Mouse (Mus musculus) midbrain, embryonic 13.5 days (tissue): ENCODE measurements around the gene Ubc. TPM values are rescaled to one million over a fixed set of nuclear protein-coding genes. Genes with fewer than 3 reads are reported as not detected.
"Not testable (repeated sequence)": the region's sequence is repeated elsewhere in the genome, so short reads cannot be mapped to it uniquely, and the experiment has no call there.

Experiments
- ATAC-seq: fragments of 200-750 bp; cut with Nextera tagmentation; 2 replicates; pipeline ENCODE4 v1.8.0; 2017; ENCODE audit warnings: mild to moderate bottlenecking, moderate TSS enrichment, moderate library complexity
- H3K27ac ChIP-seq: fragments of 300-500 bp; sonication (generic); 2 replicates; pipeline ENCODE4 v1.5.1; 2015; ENCODE audit warnings: inconsistent platforms, mild to moderate bottlenecking, moderate library complexity
- H3K27me3 ChIP-seq: fragments of 300-500 bp; sonication (generic); 2 replicates; pipeline ENCODE4 v1.6.1; 2015; ENCODE audit warnings: mild to moderate bottlenecking, inconsistent platforms
- H3K36me3 ChIP-seq: fragments of 300-500 bp; sonication (generic); 2 replicates; pipeline ENCODE4 v1.6.1; 2015; ENCODE audit warnings: mild to moderate bottlenecking, inconsistent platforms
- H3K4me1 ChIP-seq: fragments of 300-500 bp; sonication (generic); replicated peaks from 2 replicates; pipeline ENCODE4 v1.6.1; 2015; ENCODE audit warnings: inconsistent platforms
- H3K4me2 ChIP-seq: fragments of 300-500 bp; sonication (generic); replicated peaks from 2 replicates; pipeline ENCODE4 v1.6.1; 2015; ENCODE audit warnings: moderate library complexity, mild to moderate bottlenecking, inconsistent platforms
- H3K4me3 ChIP-seq: fragments of 300-500 bp; sonication (generic); replicated peaks from 2 replicates; pipeline ENCODE4 v1.5.1; 2015; ENCODE audit warnings: mild to moderate bottlenecking, inconsistent platforms
- H3K9ac ChIP-seq: fragments of 300-500 bp; sonication (generic); replicated peaks from 2 replicates; pipeline ENCODE4 v1.6.1; 2015; ENCODE audit warnings: mild to moderate bottlenecking, inconsistent platforms
- H3K9me3 ChIP-seq: fragments of 300-500 bp; sonication (generic); 2 replicates; pipeline ENCODE4 v1.6.1; 2016; ENCODE audit warnings: mild to moderate bottlenecking, inconsistent platforms
- WGBS: fragments of 180-500 bp; shearing (Covaris S2); methylation state at CpG from one replicate; pipeline ENCODE4 v1.1.7; 2015; 5-methylcytosine and 5-hydroxymethylcytosine counted together
- polyA plus RNA-seq: library from polyadenylated mRNA; unstranded; fragments of >200 nt; fragmentation: Nextera tagmentation; extraction: Ambion mirVana; gene quantifications from 2 replicates; pipeline ENCODE4 v1.2.1, GENCODE M21; 2015

Gene Ubc
- polyA plus RNA-seq, 1 experiment from 2014 or later, result 1,275 TPM

- 61% methylated on average over 10 of the region's 10 CpGs for WGBS
- H3K4me1 ChIP-seq, result peaks cover 14% of the 10 kb centered on the region
- H3K36me3 ChIP-seq, result no peaks in the 10 kb centered on the region
- no peaks in the 10 kb centered on the region for H3K27me3 ChIP-seq
- no peak overlapping the region for H3K4me3 ChIP-seq
- no peak overlapping the region for H3K27ac ChIP-seq
- no peaks in the 10 kb centered on the region for H3K9me3 ChIP-seq
- ATAC-seq, result no peak
- H3K9ac ChIP-seq, result no peak overlapping the region
- no peak overlapping the region for H3K4me2 ChIP-seq
Measured at GRCm38 (mm10) chr5:125402476-125402875, 12.5 kb upstream of the Ubc start.

- Histone ChIP-seq H3K36me3 (no peaks in the 10 kb centered on the region), H3K9me3 (no peaks in the 10 kb centered on the region), H3K4me2 (no peak overlapping the region), H3K27me3 (no peaks in the 10 kb centered on the region), H3K9ac (no peak overlapping the region), H3K27ac (no peak overlapping the region), H3K4me1 (peaks cover 6% of the 10 kb centered on the region), H3K4me3 (no peak overlapping the region)
- ATAC-seq, result no peak
- WGBS, result 66% methylated on average over 7 of the region's 7 CpGs
Measured at GRCm38 (mm10) chr5:125400903-125401302, 10.9 kb upstream of the Ubc start.

GRCm38 (mm10) chr5:125395008-125395407, 5.0 kb upstream of the Ubc start:
- peak overlapping the region; percentile 100 for H3K27ac ChIP-seq
- WGBS, result 49% methylated on average over 3 of the region's 3 CpGs
- no peaks in the 10 kb centered on the region for H3K36me3 ChIP-seq
- no peaks in the 10 kb centered on the region for H3K27me3 ChIP-seq
- no peak overlapping the region for H3K4me3 ChIP-seq
- H3K4me1 ChIP-seq, result peaks cover 28% of the 10 kb centered on the region
- no peaks in the 10 kb centered on the region for H3K9me3 ChIP-seq
- ATAC-seq, result 0 out of 2 replicates have a peak, but pooled peaks have one; percentile 5
- no peak overlapping the region for H3K9ac ChIP-seq
- peak overlapping the region; percentile 56 for H3K4me2 ChIP-seq

GRCm38 (mm10) chr5:125393622-125394603, 3.9 kb upstream of the Ubc start:
- Histone ChIP-seq H3K27me3 (no peaks in the 10 kb centered on the region), H3K9ac (peak overlapping the region; percentile 65), H3K9me3 (no peaks in the 10 kb centered on the region), H3K4me1 (peaks cover 28% of the 10 kb centered on the region), H3K36me3 (no peaks in the 10 kb centered on the region), H3K4me3 (peak overlapping the region; percentile 34), H3K27ac (peak overlapping the region; percentile 100), H3K4me2 (peak overlapping the region; percentile 56)
- peak; percentile 78 for ATAC-seq
- 7% methylated on average over 23 of the region's 25 CpGs for WGBS

- WGBS, result under 1% methylated on average over 20 of the region's 20 CpGs
Measured at GRCm38 (mm10) chr5:125392977-125393621, 3.1 kb upstream of the Ubc start.

GRCm38 (mm10) chr5:125392618-125392976, 2.6 kb upstream of the Ubc start:
- ATAC-seq, result peak; percentile 11; the same call in 1 of the 2 replicates
- WGBS, result 32% methylated on average over 1 of the region's 1 CpGs

More at GRCm38 (mm10) chr5:125392977-125393621, 3.1 kb upstream of the Ubc start:
- Histone ChIP-seq H3K4me2 (peak overlapping the region; percentile 56), H3K27me3 (no peaks in the 10 kb centered on the region), H3K4me1 (peaks cover 35% of the 10 kb centered on the region), H3K27ac (peak overlapping the region; percentile 100), H3K9me3 (no peaks in the 10 kb centered on the region), H3K9ac (peak overlapping the region; percentile 65), H3K4me3 (peak overlapping the region; percentile 34), H3K36me3 (no peaks in the 10 kb centered on the region)
- ATAC-seq, result peak; percentile 90

GRCm38 (mm10) chr5:125392176-125392575, 2.2 kb upstream of the Ubc start:
- Histone ChIP-seq H3K4me1 (peaks cover 38% of the 10 kb centered on the region), H3K27ac (peak overlapping the region; percentile 100)
- H3K36me3 ChIP-seq, H3K27me3 ChIP-seq, H3K9me3 ChIP-seq, ATAC-seq, H3K4me3 ChIP-seq, H3K9ac ChIP-seq, H3K4me2 ChIP-seq: not testable (repeated sequence)
- WGBS, result 96% methylated on average over 4 of the region's 4 CpGs

More at GRCm38 (mm10) chr5:125392618-125392976, 2.6 kb upstream of the Ubc start:
- H3K36me3 ChIP-seq, result no peaks in the 10 kb centered on the region
- peak overlapping the region; percentile 34; the same call in 1 of the 2 replicates for H3K4me3 ChIP-seq
- H3K27me3 ChIP-seq, result no peaks in the 10 kb centered on the region
- H3K4me2 ChIP-seq, result peak overlapping the region; percentile 56
- H3K4me1 ChIP-seq, result peaks cover 37% of the 10 kb centered on the region
- H3K9ac ChIP-seq, result peak overlapping the region; percentile 39; the same call in 1 of the 2 replicates
- no peaks in the 10 kb centered on the region for H3K9me3 ChIP-seq
- H3K27ac ChIP-seq, result peak overlapping the region; percentile 100

- no peaks in the 10 kb centered on the region for H3K9me3 ChIP-seq
- peaks cover 39% of the 10 kb centered on the region for H3K4me1 ChIP-seq
- H3K27ac ChIP-seq, result no peak overlapping the region; the same call in 1 of the 2 replicates
- no peak overlapping the region for H3K4me3 ChIP-seq
- H3K27me3 ChIP-seq, result no peaks in the 10 kb centered on the region
- no peak overlapping the region for H3K9ac ChIP-seq
- no peak for ATAC-seq
- WGBS, result 88% methylated on average over 5 of the region's 5 CpGs
- H3K4me2 ChIP-seq, result no peak overlapping the region
- H3K36me3 ChIP-seq, result no peaks in the 10 kb centered on the region
Measured at GRCm38 (mm10) chr5:125391609-125392008, 1.6 kb upstream of the Ubc start.

GRCm38 (mm10) chr5:125390906-125391477, 990 bp upstream of the Ubc start:
- H3K36me3 ChIP-seq, result peaks cover under 1% of the 10 kb centered on the region
- H3K4me1 ChIP-seq, result peaks cover 39% of the 10 kb centered on the region
- 0 out of 2 replicates have a peak overlapping the region, but pooled peaks have one; percentile 14 for H3K27ac ChIP-seq
- WGBS, result 94% methylated on average over 3 of the region's 3 CpGs
- H3K27me3 ChIP-seq, result no peaks in the 10 kb centered on the region
- H3K9ac ChIP-seq, result no peak overlapping the region
- no peak overlapping the region for H3K4me2 ChIP-seq
- H3K4me3 ChIP-seq, result no peak overlapping the region
- H3K9me3 ChIP-seq, result no peaks in the 10 kb centered on the region
- ATAC-seq, result no peak

GRCm38 (mm10) chr5:125389131-125389578, 847 bp downstream of the Ubc start, which contains the start of gene Gm10382:
Gene Gm10382, plus strand, starts transcription at chr5:125389322.
- Histone ChIP-seq H3K4me3 (peak within 1 kb of the TSS; percentile 99), H3K9ac (peak within 1 kb of the TSS; percentile 100), H3K4me2 (peak within 1 kb of the TSS; percentile 100), H3K27ac (peak within 1 kb of the TSS; percentile 98), H3K4me1 (peaks cover 45% of the 10 kb centered on the region), H3K36me3 (peaks cover 18% of the 10 kb centered on the region), H3K9me3 (no peaks in the 10 kb centered on the region), H3K27me3 (no peaks in the 10 kb centered on the region)
- ATAC-seq, result peak; percentile 35
- WGBS, result under 1% methylated on average over 41 of the region's 41 CpGs

- Histone ChIP-seq H3K9ac (peak overlapping the region; percentile 100), H3K4me1 (peaks cover 44% of the 10 kb centered on the region), H3K9me3 (no peaks in the 10 kb centered on the region), H3K27ac (0 out of 2 replicates have a peak overlapping the region, but pooled peaks have one; percentile 98), H3K27me3 (no peaks in the 10 kb centered on the region), H3K4me2 (peak overlapping the region; percentile 100), H3K36me3 (peaks cover 18% of the 10 kb centered on the region), H3K4me3 (peak overlapping the region; percentile 99)
- no peak for ATAC-seq
- 30% methylated on average over 13 of the region's 13 CpGs for WGBS
Measured at GRCm38 (mm10) chr5:125388358-125389092, 1.5 kb downstream of the Ubc start.
